ENCODE assay signal across 13 mouse cellular contexts in the genomic region with DNA sequence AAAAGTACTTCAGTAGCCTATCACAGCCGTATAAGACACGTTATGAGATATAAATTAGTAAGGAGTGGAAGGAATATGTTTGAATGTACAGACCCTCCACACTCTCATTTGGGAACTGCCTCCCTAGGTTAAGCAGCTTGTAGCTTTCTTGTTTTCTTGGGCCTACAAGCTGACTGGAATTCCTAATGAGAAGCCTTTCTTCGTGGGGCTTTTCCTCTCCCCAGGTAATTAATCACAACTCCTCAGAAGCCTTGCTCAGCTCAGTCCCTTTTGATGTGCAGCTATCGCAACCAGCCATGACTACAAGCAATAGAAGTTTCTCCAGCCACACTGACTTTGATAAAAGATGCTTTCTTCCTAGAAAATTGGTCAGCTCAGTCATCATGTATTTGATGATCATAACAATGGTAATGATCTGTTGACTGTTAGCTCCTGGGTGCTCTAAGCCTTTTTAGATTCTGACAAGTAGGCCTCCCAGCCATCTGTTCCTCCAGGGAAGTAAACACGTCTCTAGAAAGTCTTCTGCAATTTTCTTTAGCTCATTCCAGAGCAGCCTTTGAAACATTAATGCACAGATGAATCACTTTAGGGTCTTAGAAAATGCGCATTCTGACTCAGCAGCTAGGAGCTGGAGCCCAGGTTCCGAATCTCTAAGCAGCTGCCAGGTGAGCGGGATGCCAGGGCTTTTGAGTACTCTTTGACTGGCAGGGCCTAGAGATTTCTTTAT.
DNase-seq lines count a peak whose midpoint lies in the region; ATAC-seq lines count a peak whose summit lies in the region.
"Had no signal": no experiment of that assay in that cellular context is flagged by ENCODE, and none has a peak within 500 bp of the region (broad histone marks: within the 10 kb centered on the region; RNA-seq: fewer than 3 reads in every experiment).

No protein-coding gene starts in this region.

- 0 out of 2 replicates have a peak, but pooled peaks cover 13% of the 10 kb centered on the region for H3K4me1 ChIP-seq in hindbrain, embryonic 14.5 days (replicated peaks; ENCODE audit: control insufficient read depth, insufficient read depth, low read length)
- peaks cover 4% of the 10 kb centered on the region for H3K4me1 ChIP-seq in midbrain, embryonic 16.5 days (ENCODE audit: control insufficient read depth, insufficient read depth, low read length)
- H3K4me1 ChIP-seq: heart, embryonic 15.5 days; megakaryocyte, embryonic 14.5 days had no signal

- peak; percentile 3 for DNase-seq in layer of hippocampus, adult 11-12 months (ENCODE audit: low spot score)
- DNase-seq in layer of hippocampus, postnatal 10 days (ENCODE audit: low spot score in 2 of 2), result no peak
- peak; percentile 31 for DNase-seq in embryo, embryonic 11 days
- DNase-seq in hindbrain, embryonic 14.5 days (ENCODE audit: low spot score), result peak; percentile 32
- DNase-seq in kidney, postnatal 25 days, result no peak
- DNase-seq in kidney, postnatal 4 days, result no peak
- DNase-seq in spleen, adult 18-20 months, result no peak
- DNase-seq: adrenal gland, postnatal 14 days had no signal

- ATAC-seq in hindbrain, embryonic 14.5 days (ENCODE audit: low FRiP score), result peak; percentile 37; the same call in 1 of the 2 replicates
- ATAC-seq in midbrain, embryonic 16.5 days, result peak; percentile 68
- ATAC-seq: CD4-positive, CD25-positive, alpha-beta regulatory T cell, adult 4 months; Patski had no signal

- H3K4me2 ChIP-seq in hindbrain, embryonic 14.5 days (replicated peaks), result no peak overlapping the region
- no peak overlapping the region for H3K4me2 ChIP-seq in midbrain, embryonic 16.5 days (ENCODE audit: low read length)
- H3K4me2 ChIP-seq: heart, embryonic 15.5 days had no signal

- H3K4me3 ChIP-seq in hindbrain, embryonic 14.5 days (replicated peaks; ENCODE audit: low read length), result no peak overlapping the region
- H3K4me3 ChIP-seq in midbrain, embryonic 16.5 days (ENCODE audit: low read depth, low read length), result no peak overlapping the region
- H3K4me3 ChIP-seq: heart, embryonic 15.5 days; megakaryocyte, embryonic 14.5 days had no signal

- no peaks in the 10 kb centered on the region for H3K9me3 ChIP-seq in hindbrain, embryonic 14.5 days (ENCODE audit: control insufficient read depth, low read length)
- H3K9me3 ChIP-seq in midbrain, embryonic 16.5 days (replicated peaks; ENCODE audit: control insufficient read depth, low read length, poor library complexity, severe bottlenecking), result no peaks in the 10 kb centered on the region
- H3K9me3 ChIP-seq: heart, embryonic 15.5 days; megakaryocyte, embryonic 14.5 days had no signal

- no peaks in the 10 kb centered on the region for H3K27me3 ChIP-seq in hindbrain, embryonic 14.5 days (ENCODE audit: control insufficient read depth, insufficient read depth, low read length)
- no peaks in the 10 kb centered on the region for H3K27me3 ChIP-seq in midbrain, embryonic 16.5 days (ENCODE audit: control insufficient read depth, insufficient read depth, low read depth, low read length)
- H3K27me3 ChIP-seq: heart, embryonic 15.5 days; megakaryocyte, embryonic 14.5 days; Patski had no signal

- H3K9ac ChIP-seq in hindbrain, embryonic 14.5 days, result no peak overlapping the region
- H3K9ac ChIP-seq in midbrain, embryonic 16.5 days (ENCODE audit: low read depth, low read length), result no peak overlapping the region
- H3K9ac ChIP-seq: heart, embryonic 15.5 days had no signal

- no peaks in the 10 kb centered on the region for H3K36me3 ChIP-seq in hindbrain, embryonic 14.5 days (replicated peaks; ENCODE audit: control insufficient read depth, insufficient read depth)
- no peaks in the 10 kb centered on the region for H3K36me3 ChIP-seq in midbrain, embryonic 16.5 days (ENCODE audit: control insufficient read depth, insufficient read depth, low read length)
- H3K36me3 ChIP-seq: heart, embryonic 15.5 days had no signal

- 17% methylated on average over 8 of the region's 8 CpGs for WGBS in hindbrain, embryonic 14.5 days
- 16% methylated on average over 8 of the region's 8 CpGs for WGBS in midbrain, embryonic 16.5 days

- H3K27ac ChIP-seq in hindbrain, embryonic 14.5 days, result peak overlapping the region; percentile 51
- H3K27ac ChIP-seq in midbrain, embryonic 16.5 days (ENCODE audit: low read length), result no peak overlapping the region; the same call in 1 of the 2 replicates
- H3K27ac ChIP-seq: heart, embryonic 15.5 days had no signal

Comparison
In these comparisons a context has a peak if more than half of its experiments do, and no peak if none do; other contexts are left out.
1. DNase-seq: peak in layer of hippocampus, adult 11-12 months (single experiment), embryo, embryonic 11 days (single experiment) and hindbrain, embryonic 14.5 days (single experiment); none in layer of hippocampus, postnatal 10 days (0 of 2), kidney, postnatal 25 days (0 of 2), kidney, postnatal 4 days (0 of 2) and spleen, adult 18-20 months (0 of 2).